Mouse (Mus musculus) retina, postnatal 7 days (tissue): ENCODE data around the gene Retreg1.

Source experiments
- DNase-seq: peaks from one replicate; pipeline ENCODE4 v3.0.0-alpha.2; 2012; ENCODE audit warnings: low read depth, low spot score

Retreg1 gene

DNA sequence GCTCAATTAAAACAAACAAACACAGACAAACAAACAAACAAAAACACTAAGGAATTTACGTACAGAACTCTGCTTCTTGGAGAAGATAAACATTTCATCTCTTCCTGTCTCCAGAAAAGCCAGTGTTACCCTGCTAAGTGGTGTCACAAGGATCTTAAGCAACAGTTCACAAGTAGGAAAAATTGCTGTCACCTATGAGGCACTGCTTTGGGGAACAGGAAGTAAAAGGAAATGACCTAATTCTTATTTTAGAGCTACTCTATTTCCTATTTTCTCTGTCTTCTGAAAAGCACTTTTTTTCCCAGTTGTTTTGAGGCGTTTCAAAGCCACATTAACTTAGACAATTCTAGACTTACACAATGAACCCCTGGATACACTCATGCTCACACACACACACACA lies 12.6 kb upstream of the Retreg1 start:
- no peak for DNase-seq

DNA sequence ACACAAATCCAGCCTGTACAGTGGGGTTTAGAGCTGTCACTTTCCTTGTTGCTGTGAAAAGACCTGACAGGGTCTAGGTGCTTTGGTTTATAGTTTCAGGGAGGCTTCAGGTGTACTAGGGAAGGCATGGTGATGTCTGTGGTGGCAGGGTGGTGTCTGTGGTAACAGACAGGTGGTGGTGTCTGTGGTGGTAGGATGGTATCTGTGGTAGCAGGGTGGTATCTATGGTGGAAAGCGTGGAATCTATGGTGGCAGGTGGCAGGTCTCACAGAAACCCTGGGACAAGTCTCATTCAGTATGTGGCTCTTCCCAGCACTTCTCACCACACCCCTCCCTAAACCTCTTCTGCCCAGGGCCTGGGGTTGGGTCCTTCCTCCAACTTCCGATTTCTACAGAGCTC lies 8.7 kb upstream of the Retreg1 start:
- DNase-seq, result no peak

DNA sequence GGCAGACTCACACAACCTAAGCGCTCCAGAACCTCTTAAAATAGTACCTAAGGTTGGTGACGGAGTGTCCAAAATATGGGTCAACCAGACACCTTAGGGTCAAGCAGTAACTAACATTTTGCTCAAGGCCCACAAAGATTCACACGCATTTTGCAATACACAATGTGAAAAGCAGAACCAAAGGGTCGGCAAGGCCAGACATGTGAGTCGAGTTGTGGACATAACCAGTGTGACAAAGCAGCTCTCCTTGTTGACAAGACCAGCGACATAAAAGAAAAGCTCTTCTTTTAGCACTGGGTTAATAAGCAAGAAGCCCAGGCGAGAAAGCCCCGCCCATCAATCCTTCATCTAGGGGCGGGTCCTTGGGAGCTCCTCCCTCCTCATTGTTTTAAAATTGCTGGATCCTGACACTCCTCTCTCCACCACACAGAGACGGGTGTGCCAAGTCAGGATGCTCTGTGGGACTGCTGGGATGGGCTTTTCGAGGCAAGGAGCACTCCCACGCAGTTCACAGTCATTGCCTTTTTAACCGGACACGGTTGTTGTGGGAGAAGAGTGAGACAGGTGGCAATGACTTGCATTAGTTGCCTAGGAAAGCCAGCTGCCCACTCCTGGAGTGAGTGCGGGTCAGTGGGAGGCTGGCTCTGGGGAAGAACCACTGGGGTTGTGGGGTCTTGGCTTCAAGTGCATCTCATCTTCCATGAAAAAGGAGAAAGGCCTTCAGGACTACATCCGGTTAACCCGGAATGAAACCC lies 7.9 kb upstream of the Retreg1 start:
- DNase-seq, result no peak

DNA sequence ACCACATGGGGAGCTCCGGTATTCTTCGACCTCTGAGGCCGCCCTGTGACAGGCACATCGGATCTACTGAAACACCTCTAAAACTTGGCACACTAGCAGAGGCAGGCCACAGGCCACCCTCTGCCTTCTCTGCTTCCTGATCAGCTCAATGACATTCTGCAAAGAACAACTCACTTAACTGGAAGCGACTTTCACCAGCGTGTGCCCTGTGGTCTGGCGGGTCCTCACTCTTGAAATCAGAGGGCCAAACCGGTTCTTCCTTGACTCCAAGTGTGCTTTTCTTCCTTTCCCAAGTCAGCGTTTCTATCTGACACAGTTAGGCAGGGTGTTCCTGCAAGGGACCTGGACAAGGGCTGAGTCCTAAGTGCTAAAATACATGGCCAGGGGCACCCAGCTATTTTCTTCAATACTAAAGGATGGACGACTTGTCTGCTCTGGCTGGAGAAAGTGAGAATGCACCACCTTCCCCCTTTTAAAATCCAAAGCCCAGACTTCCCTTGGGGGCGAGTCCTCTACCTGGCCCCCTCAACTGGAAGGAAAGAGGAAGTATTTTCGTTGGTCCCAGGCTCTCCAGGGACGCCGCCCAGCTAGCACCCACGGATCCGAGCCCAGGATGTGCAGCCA lies 406 bp upstream of the Retreg1 start:
- no peak for DNase-seq

DNA sequence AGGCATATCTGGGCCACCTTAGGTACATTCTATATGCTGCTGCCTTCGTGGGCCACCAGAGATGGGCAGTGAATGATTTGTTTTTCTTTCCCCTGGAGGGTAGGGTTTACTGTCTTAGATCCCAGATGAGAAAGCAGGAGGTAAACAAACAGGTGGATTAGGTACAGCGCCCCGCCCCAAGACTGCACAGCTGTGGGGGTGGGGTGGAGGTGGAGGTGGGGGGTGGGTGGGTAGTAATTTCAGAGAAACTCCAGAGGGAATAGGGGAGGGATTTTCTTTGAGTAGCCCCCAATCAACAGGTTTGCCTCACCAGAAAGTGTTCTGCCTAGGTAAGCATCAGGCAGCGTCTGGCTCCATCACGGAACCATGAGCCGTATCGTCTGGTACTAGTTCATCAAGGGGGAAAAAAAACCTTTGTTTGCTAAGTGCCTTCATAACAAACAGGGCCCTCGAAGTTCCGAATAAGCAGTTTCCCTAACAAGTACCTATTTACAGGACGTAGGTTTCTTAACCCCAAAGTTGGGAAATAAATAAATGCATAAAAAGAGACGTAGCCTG lies 1.1 kb downstream of the Retreg1 start:
- DNase-seq, result no peak

DNA sequence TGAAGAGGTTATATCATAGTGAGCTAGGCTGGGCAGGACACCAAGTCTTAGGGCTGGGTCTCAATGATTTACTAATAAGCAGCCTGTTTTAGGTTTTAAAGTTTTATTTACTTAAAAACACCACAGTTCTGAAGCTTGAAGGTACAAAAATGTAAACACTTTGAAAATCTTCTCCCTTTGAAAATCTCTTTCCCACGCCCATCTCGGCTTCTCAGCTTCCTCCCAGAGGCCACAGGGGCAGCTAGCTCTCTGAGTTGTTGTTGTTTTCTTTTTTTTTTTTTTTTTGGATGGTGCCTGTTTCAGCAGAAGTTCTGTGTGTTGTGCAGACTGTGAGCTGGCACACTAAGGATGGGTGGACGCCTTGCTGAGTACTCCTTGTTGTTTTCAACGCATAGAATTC lies 1.8 kb downstream of the Retreg1 start:
- DNase-seq, result no peak

DNA sequence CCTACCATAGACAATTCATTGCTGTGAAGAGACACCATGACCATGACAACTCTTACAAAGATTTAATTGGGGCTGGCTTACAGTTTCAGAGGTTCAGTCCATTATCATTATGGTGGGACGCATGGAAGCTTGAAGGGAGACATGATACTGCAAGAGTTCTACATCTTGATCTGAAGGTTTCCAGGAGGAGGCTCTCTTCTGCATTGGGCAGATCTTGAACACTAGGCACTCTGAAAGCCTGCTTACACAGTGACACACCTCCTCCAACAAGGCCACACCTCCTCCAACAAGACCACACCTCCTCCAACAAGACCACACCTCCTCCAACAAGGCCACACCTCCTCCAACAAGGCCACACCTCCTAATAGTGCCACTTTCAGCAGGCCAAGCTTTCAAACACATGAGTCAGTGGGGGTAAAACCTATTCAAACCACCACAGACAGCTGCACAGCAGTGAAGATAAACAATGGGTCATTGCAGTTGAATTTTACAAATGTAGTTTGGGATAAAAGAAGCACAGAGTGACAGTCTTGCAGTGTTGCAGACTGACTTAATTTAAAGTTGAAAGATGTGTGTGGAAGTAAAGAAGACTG lies 4.7 kb downstream of the Retreg1 start:
- DNase-seq, result no peak

DNA sequence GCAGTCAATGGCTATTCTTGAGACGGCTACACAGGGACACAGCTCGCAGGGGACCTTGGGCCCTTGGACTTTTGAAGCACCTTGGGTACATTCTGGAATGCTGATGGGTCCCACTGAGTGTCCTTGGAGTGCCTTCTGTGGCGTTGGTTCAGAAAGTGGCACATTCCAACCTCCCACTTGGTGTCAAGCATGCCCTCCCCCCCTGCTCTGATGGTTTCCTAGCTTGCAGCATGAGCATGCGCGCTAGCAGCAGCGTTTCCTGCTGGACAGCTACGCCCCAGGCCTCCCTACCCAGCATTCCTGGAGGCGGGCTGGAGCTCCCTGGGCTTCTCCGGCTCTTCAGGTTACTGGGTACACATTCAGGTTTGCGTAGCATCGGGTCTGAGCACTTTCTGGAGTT lies 7.6 kb downstream of the Retreg1 start:
- DNase-seq, result no peak

DNA sequence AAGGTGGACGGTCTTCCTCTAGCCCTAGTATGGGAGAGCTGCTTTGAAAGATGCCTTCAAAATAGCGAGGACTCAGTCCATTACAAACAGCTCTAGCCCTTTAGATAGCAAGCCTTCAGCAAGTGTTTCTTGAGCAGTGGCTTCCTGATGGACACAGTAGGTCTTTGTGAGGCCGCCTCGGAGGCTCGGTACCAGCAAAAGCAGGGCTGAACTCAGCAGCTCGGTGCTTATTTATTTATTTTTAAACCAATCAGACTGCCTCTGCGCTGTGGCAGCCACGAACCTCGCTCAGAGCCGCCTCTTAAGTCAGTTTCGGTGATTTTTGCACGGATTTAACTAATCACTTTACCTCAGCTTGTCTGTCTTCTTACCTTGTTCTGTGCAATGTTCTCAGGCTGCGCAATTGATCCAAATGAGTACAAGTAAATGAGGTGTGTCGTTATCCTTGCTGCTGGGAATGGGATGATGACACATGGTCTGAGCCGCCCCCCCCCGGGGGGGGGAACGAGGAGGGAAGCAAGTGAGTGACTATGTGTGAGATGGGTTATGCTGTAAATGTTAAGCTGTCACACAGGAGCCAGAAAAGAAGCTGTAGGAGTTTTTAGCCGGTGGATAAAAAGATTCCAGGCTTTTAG lies 11.4 kb downstream of the Retreg1 start:
- DNase-seq, result no peak

DNA sequence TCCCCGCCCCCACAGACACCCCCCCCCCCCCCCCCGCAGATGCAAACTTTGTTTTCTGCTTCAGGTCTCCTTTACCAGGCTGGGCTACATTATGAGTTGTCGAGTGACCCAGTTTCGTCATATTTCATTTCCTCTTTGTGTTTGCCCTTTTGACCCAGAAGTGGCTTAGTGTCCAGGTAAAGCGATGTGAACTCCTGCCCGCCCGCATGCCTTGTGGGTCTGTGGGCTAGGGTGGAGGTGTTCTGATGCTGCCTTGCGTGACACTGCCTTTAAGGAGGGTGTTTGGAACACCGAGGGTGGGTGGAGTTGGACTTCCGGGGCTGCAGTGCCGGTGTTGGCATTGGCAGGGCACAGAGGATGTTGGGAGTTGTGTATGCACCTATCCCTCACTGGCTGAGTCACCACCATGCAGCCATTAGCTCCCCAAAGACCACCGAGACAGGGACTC lies 15.7 kb downstream of the Retreg1 start:
- DNase-seq, result no peak

DNA sequence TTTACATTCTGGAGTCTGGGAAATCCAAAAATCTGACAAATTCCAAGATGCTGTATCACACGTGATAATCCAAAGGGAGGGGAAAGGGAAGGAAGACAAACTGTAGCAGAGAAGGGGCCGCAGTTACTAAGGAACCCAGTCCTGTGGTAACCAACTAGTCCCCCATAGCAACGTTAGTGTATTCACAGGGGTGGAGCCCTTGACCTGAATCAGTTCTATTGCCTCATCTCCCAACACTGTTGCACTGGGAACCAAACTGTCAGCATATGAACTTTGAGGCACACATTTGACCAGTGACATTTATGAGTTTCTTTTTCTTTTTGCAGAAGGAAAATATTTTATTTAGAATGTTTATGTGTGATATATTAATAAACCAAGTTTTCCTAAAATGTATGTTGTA lies 16.5 kb downstream of the Retreg1 start:
- no peak for DNase-seq

DNA sequence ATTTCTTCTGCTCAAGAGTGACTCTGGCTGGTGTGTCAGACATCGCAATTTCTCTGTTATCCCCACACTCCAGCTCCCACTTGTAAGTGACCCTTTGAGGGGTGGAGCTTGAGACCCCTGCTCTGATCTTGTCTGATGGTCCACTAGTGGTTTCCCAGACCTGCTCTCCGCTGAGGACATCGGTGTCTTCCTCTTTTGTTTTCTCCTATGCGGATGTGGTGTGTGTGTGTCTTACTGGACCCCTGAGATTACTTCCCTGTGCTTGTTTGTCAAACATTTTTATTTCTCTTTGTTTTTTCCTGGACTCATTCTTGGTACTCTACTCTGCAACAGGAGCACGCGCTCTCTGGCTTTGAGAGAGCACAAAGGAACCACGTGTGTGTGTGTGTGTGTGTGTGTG lies 18.9 kb downstream of the Retreg1 start:
- DNase-seq, result no peak

DNA sequence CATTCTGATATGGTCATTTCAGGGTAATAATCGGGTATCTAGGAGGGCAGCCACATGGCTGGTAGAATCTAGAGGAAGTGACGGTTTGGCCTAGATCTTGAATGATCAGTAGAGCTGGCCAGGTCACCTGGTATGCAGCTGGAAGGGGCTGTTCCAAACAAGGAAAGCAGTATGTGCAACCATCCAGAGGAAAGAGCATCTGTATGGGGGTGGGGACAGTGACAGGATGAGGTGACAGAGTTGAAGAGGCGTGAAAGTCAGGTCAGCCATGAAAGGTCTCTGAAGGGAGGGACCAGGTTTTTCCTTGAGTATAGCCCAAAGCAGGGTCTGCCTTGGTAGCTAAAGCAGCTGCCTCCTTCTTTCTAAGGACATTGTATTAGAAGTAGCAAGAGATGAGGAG lies 22.6 kb downstream of the Retreg1 start:
- no peak for DNase-seq

DNA sequence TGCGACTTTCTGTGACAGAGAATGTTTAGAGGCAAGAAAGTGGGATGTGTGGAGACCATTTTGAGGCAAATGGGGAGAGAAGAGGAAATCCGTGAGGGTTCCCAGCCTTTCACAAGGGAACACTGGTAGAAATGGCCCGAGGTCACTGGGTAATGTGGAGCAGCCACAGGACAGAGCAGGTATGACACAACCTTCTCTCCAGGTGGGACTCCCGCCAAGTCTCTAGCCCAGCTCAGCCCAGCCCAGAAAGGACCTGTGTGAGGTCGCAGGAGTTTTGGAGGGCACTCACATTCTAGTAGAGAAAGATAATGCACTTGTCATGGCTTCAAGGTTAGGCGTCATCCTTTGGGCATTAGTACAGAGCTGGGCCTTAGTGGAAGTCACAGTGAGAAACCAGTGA lies 23.1 kb downstream of the Retreg1 start:
- no peak for DNase-seq

DNA sequence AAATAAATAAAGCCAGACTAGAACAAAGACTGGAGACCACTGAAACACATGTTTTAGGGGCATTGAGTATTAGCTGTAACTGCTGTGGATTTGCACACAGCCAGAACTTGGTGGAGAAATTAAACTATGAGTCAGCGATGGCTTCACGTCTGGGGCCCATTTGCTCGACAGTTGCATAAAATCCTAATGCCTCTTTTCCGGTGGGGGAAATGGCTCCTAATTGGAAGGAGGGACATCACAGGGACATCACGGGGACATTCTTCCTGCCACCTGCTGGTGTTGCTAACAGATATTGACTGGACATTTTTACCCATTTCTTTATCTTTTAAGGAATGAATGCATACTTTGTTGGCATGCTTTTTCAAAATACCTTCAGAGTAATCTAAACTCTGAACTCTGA lies 26.1 kb downstream of the Retreg1 start:
- DNase-seq, result no peak

DNA sequence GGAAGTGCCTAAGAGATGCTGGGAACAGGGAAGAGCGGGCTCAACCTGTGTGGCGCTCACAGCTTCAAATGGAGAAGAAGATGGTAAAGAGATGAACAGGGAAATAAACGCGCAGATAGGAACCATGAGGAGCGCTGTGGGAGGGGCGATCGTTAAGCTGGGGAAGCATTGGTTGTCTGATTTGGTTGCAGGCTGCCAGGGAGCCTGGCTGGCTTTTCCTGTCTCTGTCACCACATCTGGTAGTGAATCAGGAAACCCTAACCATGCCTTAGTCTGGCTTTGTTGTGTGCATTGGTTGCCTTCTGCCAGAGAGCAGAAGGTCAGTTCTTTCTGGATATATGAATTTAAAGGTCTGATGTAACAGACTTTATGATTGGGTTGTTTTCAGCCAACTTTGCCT lies 28.5 kb downstream of the Retreg1 start:
- no peak for DNase-seq

DNA sequence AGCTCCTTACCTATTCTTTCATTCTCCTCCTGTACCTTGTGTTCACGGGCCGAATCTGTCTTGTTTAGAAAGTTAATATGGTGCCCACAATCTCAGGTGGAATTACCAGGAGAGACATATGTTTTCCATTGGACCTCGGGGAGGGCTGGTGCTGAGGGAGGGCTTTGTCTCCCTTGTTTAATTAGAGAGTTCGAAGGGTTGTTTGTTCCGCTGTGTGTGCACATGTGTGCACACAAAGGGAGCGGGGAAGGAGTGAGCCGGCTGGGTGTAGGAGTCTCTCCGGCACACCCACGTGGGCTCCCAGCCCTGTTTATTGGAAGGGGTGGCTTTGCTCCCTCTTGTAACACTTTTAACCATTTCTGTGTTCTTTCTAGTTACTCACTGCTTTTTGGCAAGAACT lies 29.1 kb downstream of the Retreg1 start:
- no peak for DNase-seq

DNA sequence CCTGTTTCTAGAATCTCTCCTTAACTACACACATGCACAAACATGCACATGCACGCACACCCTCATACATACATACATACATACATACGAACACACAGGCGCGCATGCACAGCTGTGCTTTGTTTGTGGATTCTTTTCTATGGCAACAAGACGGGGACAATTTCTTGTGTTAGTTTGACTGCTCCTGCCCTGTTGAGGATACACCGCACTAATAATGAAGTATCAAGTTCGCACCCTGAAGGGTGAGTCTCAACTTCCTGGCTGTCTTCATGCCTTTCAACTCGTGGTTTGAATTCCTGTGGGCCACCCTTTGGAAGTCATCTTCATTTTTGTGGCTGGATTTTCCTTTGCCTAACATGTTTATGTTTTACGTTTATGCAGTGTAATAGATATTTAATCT lies 29.7 kb downstream of the Retreg1 start:
- DNase-seq, result no peak

DNA sequence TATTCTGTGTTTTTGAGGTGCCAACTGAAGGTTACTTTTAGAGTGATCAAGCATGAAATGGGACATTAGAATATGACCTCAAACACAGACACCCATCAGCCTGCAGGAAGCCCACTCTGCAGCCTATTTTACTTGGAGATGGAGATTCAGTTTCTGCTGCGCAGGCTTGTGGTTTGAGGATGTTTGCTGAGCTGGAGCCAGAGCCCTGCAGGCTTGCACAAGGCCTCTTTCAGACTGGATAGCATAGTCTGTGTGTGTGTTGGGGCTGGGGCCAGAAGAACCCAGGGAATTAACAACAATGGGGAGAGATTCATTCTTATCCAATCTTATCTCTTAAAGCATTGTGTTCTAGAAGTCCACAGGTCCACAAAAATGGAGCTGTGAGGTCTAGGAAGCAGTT lies 30.6 kb downstream of the Retreg1 start:
- DNase-seq, result no peak

DNA sequence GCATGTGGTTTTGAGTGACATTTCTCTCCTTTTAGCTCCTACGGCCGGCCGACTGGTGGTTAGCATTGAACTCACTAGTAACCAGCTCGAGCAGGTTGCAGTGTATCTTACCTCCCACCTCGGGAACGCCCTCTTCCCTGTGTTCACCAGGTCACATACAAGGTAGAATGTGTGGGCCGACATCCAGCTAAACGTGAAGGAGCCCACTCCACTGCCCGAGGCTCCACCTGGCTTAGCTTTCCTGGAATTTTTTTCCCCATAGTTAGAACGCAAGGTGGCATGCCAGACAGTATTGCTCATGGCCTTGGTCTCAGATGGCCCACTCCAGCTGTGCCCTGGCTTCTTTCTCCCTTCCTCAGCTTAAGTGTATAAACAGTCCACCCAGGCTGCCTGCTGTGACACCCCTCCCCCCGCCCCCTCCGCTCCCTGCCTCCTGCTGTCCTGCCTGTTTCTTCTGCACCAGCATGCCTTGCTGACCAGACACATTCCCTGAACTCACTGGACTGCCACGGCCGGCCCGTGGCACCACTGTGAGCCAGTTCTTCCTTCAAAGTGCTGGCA lies 33.7 kb downstream of the Retreg1 start:
- DNase-seq, result no peak

DNA sequence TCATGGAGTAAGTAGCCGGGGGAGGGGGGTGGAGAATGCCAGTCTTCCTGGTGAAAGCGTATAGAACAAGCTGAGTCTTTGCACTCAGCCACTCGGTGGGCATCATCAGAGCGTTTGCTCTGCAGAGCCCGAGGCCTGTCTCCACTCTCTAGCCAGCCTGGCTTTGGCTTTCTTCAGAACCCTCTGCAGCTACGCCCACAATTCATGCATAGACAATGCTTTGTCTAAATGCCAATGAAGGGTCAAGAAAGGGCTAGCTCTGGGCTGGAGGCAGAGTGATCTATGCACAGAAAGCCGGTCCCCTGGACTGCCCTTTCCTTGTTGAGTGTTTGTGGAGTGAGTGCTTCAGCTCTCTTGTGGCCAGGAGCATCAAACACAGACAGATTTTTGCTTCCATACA lies 34.8 kb downstream of the Retreg1 start:
- DNase-seq, result no peak

DNA sequence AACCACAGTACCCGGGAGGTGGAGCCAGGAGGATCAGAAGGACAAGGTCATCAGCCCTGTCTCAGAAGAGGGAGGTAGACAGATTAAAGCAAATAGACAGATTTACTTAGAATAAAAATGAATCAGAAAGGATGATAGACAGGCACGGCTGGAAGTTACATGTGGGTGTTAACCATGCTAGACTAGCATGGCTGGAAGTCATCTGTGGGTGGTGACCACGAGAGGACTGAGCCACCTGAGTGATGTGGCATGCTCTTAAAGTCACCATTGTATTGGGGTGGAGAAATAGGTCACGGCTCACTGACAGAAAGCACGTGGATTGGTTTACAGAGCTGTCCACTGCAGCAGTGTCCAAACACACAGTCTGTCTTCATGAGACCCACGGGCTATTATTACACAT lies 36.2 kb downstream of the Retreg1 start:
- DNase-seq, result no peak
